Mouse (Mus musculus) thymus, adult 2 months (tissue): ENCODE data around the gene Slc17a5.

Source experiments
- CTCF ChIP-seq: fragments of 200-500 bp; IDR thresholded peaks from 2 replicates; pipeline ENCODE4 v1.5.1; 2012; ENCODE audit warnings: mild to moderate bottlenecking, control low read depth, low read length, moderate library complexity, borderline replicate concordance; ENCODE audit not compliant: control insufficient read depth, poor library complexity, insufficient read depth; ENCODE audit errors: extremely low read depth
- POLR2A ChIP-seq: fragments of 200-500 bp; IDR thresholded peaks from 2 replicates; pipeline ENCODE4 v1.6.1; 2012; ENCODE audit warnings: mild to moderate bottlenecking, low read length, control low read depth, moderate library complexity; ENCODE audit not compliant: control insufficient read depth, poor library complexity, insufficient read depth; ENCODE audit errors: extremely low read depth

- TF ChIP-seq CTCF (no peak), POLR2A (no peak)
These were observed 95.6 kb downstream of the Slc17a5 start for GRCm38 (mm10) chr9:78492254-78492653.
